Mouse (Mus musculus) telencephalon, adult 2 months (tissue): ENCODE data around the gene Ipo4.
A peak's percentile ranks its signal among the peaks of the same experiment; 100 is the strongest.

Experiments
- DNase-seq: peaks from one replicate; pipeline ENCODE4 v3.0.0-alpha.2; 2011; ENCODE audit warnings: low read depth, low spot score

Ipo4 gene

GRCm38 (mm10) chr14:55589771-55590448 lies 45.8 kb downstream of the Ipo4 start:
- no peak for DNase-seq

GRCm38 (mm10) chr14:55589271-55589670 lies 46.5 kb downstream of the Ipo4 start:
- DNase-seq, result no peak

DNA sequence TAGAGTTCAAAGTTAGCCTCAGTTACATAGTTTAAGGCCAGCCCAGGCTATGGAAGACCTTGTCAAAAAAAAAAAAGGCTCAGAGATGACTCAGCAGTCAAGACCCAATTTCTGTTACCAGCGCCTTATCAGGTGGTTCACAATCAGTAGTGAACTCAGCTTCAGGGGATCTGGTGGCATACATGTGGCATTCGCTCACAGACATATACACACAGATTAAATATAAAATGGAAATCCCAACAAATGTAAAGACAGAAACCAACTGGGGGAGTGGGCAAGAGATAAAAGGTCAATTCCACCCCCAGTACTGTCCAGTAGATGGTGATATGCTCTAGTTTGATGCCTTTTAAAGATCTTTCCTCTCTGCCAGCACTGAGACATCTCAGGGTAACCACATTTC lies 49.6 kb downstream of the Ipo4 start:
- no peak for DNase-seq

- DNase-seq, result no peak
Measured at GRCm38 (mm10) chr14:55585566-55585960, 50.2 kb downstream of the Ipo4 start.

- peak; percentile 65 for DNase-seq
Measured at GRCm38 (mm10) chr14:55584702-55585565, 50.8 kb downstream of the Ipo4 start, which contains the start of gene Emc9. Gene Emc9 (minus strand): TSS chr14:55585302.

GRCm38 (mm10) chr14:55584303-55584701 lies 51.5 kb downstream of the Ipo4 start:
- DNase-seq, result no peak

GRCm38 (mm10) chr14:55581981-55582681 lies 53.6 kb downstream of the Ipo4 start:
- no peak for DNase-seq

- no peak for DNase-seq
Measured at GRCm38 (mm10) chr14:55580731-55581130, 55.0 kb downstream of the Ipo4 start.

- DNase-seq, result no peak
Measured at GRCm38 (mm10) chr14:55579511-55580496, 56.0 kb downstream of the Ipo4 start.

DNA sequence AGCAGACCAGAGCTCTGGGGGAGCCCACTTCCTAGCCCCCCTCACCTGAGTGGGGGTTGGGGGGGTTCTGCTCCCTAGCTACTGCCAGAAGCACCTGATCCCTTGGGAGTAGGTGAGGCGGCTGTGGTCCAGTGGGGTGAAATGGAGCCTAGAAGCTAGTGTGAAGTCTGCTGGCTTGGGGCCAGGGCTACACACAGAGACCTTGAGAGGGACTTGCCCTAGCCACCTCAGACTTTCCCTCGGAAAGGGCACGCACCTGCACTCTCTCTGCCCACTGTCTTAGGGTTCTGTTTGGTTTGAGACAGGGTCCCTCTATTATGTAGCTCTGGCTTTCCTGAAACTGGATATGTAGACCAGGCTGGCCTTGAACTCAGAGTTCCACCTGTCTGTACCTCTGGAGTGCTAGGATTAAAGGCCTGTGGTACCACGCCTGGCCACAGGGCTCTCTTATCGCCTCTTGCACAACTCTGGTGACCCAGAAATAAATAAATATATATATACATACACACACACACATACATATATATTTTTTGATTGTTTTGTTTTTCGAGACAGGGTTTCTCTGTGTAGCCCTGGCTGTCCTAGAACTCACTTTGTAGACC lies 57.0 kb downstream of the Ipo4 start:
- no peak for DNase-seq

DNA sequence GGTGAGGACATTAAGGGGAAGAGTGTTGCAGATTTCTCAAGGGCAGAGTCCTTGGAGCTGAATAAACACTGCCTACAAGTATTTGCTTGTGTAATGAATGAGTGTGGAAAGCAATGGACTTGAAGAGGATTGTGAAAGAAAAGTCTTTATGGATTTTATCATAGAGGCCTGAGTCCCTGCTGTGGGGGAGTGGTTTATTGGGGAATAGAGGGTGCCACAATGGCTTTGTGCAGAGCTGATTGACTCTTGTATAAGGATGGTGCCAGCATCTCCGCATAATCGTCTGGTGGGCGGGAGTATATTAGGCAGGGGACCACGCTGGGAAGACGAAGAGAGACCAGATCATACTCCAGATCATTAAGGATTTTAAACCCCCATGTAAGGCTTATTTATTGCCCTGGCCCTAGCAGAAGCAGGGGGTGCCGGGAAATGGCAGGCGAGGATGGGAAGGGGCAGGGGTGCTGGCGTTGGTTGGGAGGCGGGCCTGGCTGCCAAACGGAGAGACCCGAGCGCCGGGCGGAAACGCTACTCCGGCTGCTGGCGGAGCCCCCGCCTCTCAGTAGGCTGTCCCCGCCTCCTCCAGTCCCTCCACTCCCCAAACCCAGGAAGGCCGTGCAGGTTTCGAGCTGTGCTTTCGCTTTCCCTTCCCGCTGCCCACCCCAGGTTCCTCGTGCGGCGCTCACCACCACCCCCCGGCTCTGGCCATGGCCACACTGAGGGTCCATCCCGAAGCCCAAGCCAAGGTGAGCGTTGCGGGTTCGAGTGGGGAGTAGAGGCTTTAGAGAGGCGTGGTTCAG lies 57.7 kb downstream of the Ipo4 start, which contains the start of gene Psme1:
Psme1 (plus strand) TSS at position 253 of the 797 bp plus-strand sequence.
- peak; percentile 28 for DNase-seq

GRCm38 (mm10) chr14:55576376-55576775 lies 59.4 kb downstream of the Ipo4 start:
- DNase-seq, result no peak

DNA sequence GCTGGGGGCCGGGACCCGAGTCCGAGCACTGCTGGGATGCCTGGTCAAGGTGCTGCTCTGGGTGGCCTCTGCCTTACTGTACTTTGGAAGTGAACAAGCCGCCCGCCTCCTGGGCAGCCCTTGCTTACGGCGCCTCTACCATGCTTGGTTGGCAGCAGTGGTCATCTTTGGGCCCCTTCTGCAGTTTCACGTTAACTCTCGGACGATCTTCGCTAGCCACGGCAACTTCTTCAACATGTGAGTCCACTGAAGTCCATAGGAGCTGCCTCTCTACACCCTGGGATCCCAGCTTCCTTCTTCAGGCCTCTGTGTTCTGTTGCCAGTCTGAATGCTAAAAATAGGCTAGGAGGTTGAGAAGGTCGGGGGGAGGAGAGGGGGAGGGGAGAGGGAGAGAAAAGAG lies 60.0 kb downstream of the Ipo4 start:
- DNase-seq, result no peak
